ENCODE assay signal across 30 mouse cellular contexts in the genomic region with DNA sequence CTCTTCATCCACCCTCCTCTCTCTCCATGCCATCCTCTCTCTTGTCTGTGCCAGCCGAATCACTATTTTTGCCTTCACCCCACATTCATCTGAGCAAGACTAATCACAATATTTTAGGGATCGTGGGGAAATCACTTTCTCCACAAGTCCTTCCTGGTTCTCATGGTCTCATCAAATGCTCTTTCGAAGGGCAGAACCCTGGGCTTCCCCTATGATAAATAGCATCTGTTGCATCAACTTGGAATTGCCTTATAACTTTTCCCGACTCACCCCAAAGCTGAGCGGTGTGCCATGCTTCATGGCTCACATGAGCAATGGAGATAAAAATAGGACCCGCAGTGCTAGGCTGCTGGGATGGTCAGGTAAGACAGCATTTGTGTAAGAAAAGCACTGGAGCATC.
"Had no signal": no experiment of that assay in that cellular context is flagged by ENCODE, and none has a peak within 500 bp of the region (broad histone marks: within the 10 kb centered on the region; RNA-seq: fewer than 3 reads in every experiment).

No protein-coding gene starts in this region.

- H3K9ac ChIP-seq: limb, embryonic 12.5 days; limb, embryonic 13.5 days; limb, embryonic 15.5 days; liver, embryonic 12.5 days; liver, embryonic 13.5 days; liver, embryonic 14.5 days; liver, embryonic 15.5 days; liver, postnatal 0 days; lung, embryonic 14.5 days; lung, embryonic 15.5 days; midbrain, embryonic 12.5 days; midbrain, embryonic 15.5 days; neural tube, embryonic 12.5 days had no signal

- H3K4me1 ChIP-seq: limb, embryonic 10.5 days; limb, embryonic 12.5 days; limb, embryonic 13.5 days; limb, embryonic 15.5 days; lung, embryonic 15.5 days; midbrain, embryonic 10.5 days; midbrain, embryonic 12.5 days; midbrain, embryonic 15.5 days; neural tube, embryonic 12.5 days had no signal

- H3K4me2 ChIP-seq: limb, embryonic 12.5 days; limb, embryonic 13.5 days; limb, embryonic 15.5 days; liver, embryonic 11.5 days; liver, embryonic 12.5 days; liver, embryonic 13.5 days; liver, embryonic 15.5 days; lung, embryonic 14.5 days; lung, embryonic 15.5 days; midbrain, embryonic 12.5 days; midbrain, embryonic 15.5 days; neural tube, embryonic 12.5 days had no signal

- H3K36me3 ChIP-seq: limb, embryonic 10.5 days; limb, embryonic 12.5 days; limb, embryonic 13.5 days; limb, embryonic 15.5 days; liver, embryonic 12.5 days; liver, embryonic 13.5 days; liver, embryonic 15.5 days; lung, embryonic 15.5 days; midbrain, embryonic 10.5 days; midbrain, embryonic 12.5 days; midbrain, embryonic 15.5 days; neural tube, embryonic 12.5 days had no signal

- H3K4me3 ChIP-seq: limb, embryonic 10.5 days; limb, embryonic 12.5 days; limb, embryonic 13.5 days; limb, embryonic 15.5 days; liver, embryonic 12.5 days; liver, embryonic 13.5 days; liver, embryonic 15.5 days; lung, embryonic 15.5 days; megakaryocyte, embryonic 14.5 days; midbrain, embryonic 10.5 days; midbrain, embryonic 12.5 days; midbrain, embryonic 15.5 days; myocyte; neural tube, embryonic 12.5 days had no signal

- H3K9me3 ChIP-seq: limb, embryonic 10.5 days; limb, embryonic 12.5 days; limb, embryonic 15.5 days; liver, embryonic 12.5 days; liver, embryonic 13.5 days; liver, embryonic 15.5 days; lung, embryonic 15.5 days; midbrain, embryonic 10.5 days; midbrain, embryonic 12.5 days; midbrain, embryonic 15.5 days; neural tube, embryonic 12.5 days had no signal

- ATAC-seq: liver, embryonic 12.5 days; liver, postnatal 0 days; lung, postnatal 0 days; midbrain, embryonic 15.5 days; midbrain, embryonic 16.5 days had no signal

- DNase-seq: left cerebral cortex, postnatal 4 days; liver; liver, embryonic 13.5 days; liver, postnatal 0 days; lung, adult 18-20 months; lung, adult 2 months; lung, embryonic 14.5 days; lung, postnatal 10 days; lung, postnatal 14 days; lung, postnatal 36 days; lung, postnatal 4 days; midbrain, embryonic 14.5 days had no signal

- H3K27ac ChIP-seq: limb, embryonic 10.5 days; limb, embryonic 12.5 days; limb, embryonic 13.5 days; limb, embryonic 15.5 days; liver, embryonic 12.5 days; liver, embryonic 13.5 days; liver, embryonic 14.5 days; liver, embryonic 15.5 days; lung, embryonic 15.5 days; macrophage; midbrain, embryonic 10.5 days; midbrain, embryonic 12.5 days; midbrain, embryonic 15.5 days; neural tube, embryonic 12.5 days had no signal

- H3K27me3 ChIP-seq: limb, embryonic 12.5 days; limb, embryonic 13.5 days; limb, embryonic 15.5 days; liver, embryonic 12.5 days; liver, embryonic 13.5 days; liver, embryonic 15.5 days; lung, embryonic 15.5 days; megakaryocyte, embryonic 14.5 days; midbrain, embryonic 12.5 days; midbrain, embryonic 15.5 days; neural tube, embryonic 12.5 days had no signal
